Mouse (Mus musculus): ENCODE results near the gene Fndc3a. TPM values are rescaled to one million over a fixed set of nuclear protein-coding genes. Genes with fewer than 3 reads are reported as not detected.
A peak's percentile ranks its signal among the peaks of the same experiment; 100 is the strongest.

Fndc3a gene
- polyA plus RNA-seq, 1 experiment from 2014 or later, result 48.1 TPM

- H3K27ac ChIP-seq, result no peak overlapping the region
- 85% methylated on average over 6 of the region's 6 CpGs for WGBS
- no peak for ATAC-seq
- H3K4me2 ChIP-seq, result no peak overlapping the region
- no peaks in the 10 kb centered on the region for H3K4me1 ChIP-seq
- H3K27me3 ChIP-seq, result no peaks in the 10 kb centered on the region
- H3K36me3 ChIP-seq (ENCODE audit: poor library complexity, severe bottlenecking), result no peaks in the 10 kb centered on the region
- H3K9ac ChIP-seq, result no peak overlapping the region
- no peaks in the 10 kb centered on the region for H3K9me3 ChIP-seq (replicated peaks)
- H3K4me3 ChIP-seq, result no peak overlapping the region
Observed at GRCm38 (mm10) chr14:72518786-72519185, 191.0 kb downstream of the Fndc3a start.

- Histone ChIP-seq H3K27ac (no peak overlapping the region), H3K9ac (no peak overlapping the region), H3K27me3 (no peaks in the 10 kb centered on the region), H3K9me3 (replicated peaks) (no peaks in the 10 kb centered on the region), H3K4me2 (no peak overlapping the region), H3K4me3 (no peak overlapping the region), H3K36me3 (ENCODE audit: poor library complexity, severe bottlenecking) (no peaks in the 10 kb centered on the region), H3K4me1 (no peaks in the 10 kb centered on the region)
- 24% methylated on average over 5 of the region's 5 CpGs for WGBS
- ATAC-seq, result peak; percentile 59; the same call in 1 of the 2 replicates
Observed at GRCm38 (mm10) chr14:72516376-72516775, 193.4 kb downstream of the Fndc3a start.

- Histone ChIP-seq H3K4me1 (peaks cover 10% of the 10 kb centered on the region), H3K27ac (no peak overlapping the region), H3K9me3 (replicated peaks) (no peaks in the 10 kb centered on the region), H3K4me2 (peak overlapping the region; percentile 50), H3K4me3 (peak overlapping the region; percentile 27), H3K27me3 (no peaks in the 10 kb centered on the region), H3K36me3 (ENCODE audit: poor library complexity, severe bottlenecking) (no peaks in the 10 kb centered on the region), H3K9ac (0 out of 2 replicates have a peak overlapping the region, but pooled peaks have one; percentile 52)
- ATAC-seq, result no peak
- 13% methylated on average over 11 of the region's 11 CpGs for WGBS
Observed at GRCm38 (mm10) chr14:72506723-72507420, 202.9 kb downstream of the Fndc3a start.

GRCm38 (mm10) chr14:72506018-72506722, 203.6 kb downstream of the Fndc3a start:
- Histone ChIP-seq H3K27me3 (no peaks in the 10 kb centered on the region), H3K9me3 (replicated peaks) (no peaks in the 10 kb centered on the region), H3K9ac (peak overlapping the region; percentile 52; the same call in 1 of the 2 replicates), H3K4me1 (peaks cover 10% of the 10 kb centered on the region), H3K36me3 (ENCODE audit: poor library complexity, severe bottlenecking) (no peaks in the 10 kb centered on the region), H3K4me3 (peak overlapping the region; percentile 27), H3K4me2 (peak overlapping the region; percentile 50), H3K27ac (no peak overlapping the region)
- peak; percentile 45; the same call in 1 of the 2 replicates for ATAC-seq
- WGBS, result 6% methylated on average over 11 of the region's 12 CpGs

GRCm38 (mm10) chr14:72504985-72505384, 204.8 kb downstream of the Fndc3a start:
- Histone ChIP-seq H3K4me2 (no peak overlapping the region), H3K9me3 (replicated peaks) (no peaks in the 10 kb centered on the region), H3K9ac (no peak overlapping the region), H3K4me3 (no peak overlapping the region), H3K36me3 (ENCODE audit: poor library complexity, severe bottlenecking) (no peaks in the 10 kb centered on the region), H3K27me3 (no peaks in the 10 kb centered on the region), H3K4me1 (peaks cover 10% of the 10 kb centered on the region), H3K27ac (no peak overlapping the region)
- 94% methylated on average over 1 of the region's 1 CpGs for WGBS
- ATAC-seq, result no peak

GRCm38 (mm10) chr14:72503241-72503640, 206.6 kb downstream of the Fndc3a start:
- H3K4me2 ChIP-seq, result no peak overlapping the region
- H3K27ac ChIP-seq, result no peak overlapping the region
- H3K9ac ChIP-seq, result no peak overlapping the region
- no peaks in the 10 kb centered on the region for H3K36me3 ChIP-seq (ENCODE audit: poor library complexity, severe bottlenecking)
- H3K4me3 ChIP-seq, result no peak overlapping the region
- whole genome bisulfite sequencing, result 37% methylated on average over 6 of the region's 6 CpGs
- peaks cover 10% of the 10 kb centered on the region for H3K4me1 ChIP-seq
- no peaks in the 10 kb centered on the region for H3K27me3 ChIP-seq
- no peak for ATAC-seq
- no peaks in the 10 kb centered on the region for H3K9me3 ChIP-seq (replicated peaks)

GRCm38 (mm10) chr14:72493775-72494174, 216.0 kb downstream of the Fndc3a start:
- no peaks in the 10 kb centered on the region for H3K4me1 ChIP-seq
- no peak for ATAC-seq
- no peak overlapping the region for H3K4me2 ChIP-seq
- H3K9me3 ChIP-seq (replicated peaks), result no peaks in the 10 kb centered on the region
- no peak overlapping the region for H3K4me3 ChIP-seq
- 77% methylated on average over 1 of the region's 1 CpGs for WGBS
- H3K27me3 ChIP-seq, result no peaks in the 10 kb centered on the region
- H3K27ac ChIP-seq, result no peak overlapping the region
- no peaks in the 10 kb centered on the region for H3K36me3 ChIP-seq (ENCODE audit: poor library complexity, severe bottlenecking)
- no peak overlapping the region for H3K9ac ChIP-seq

GRCm38 (mm10) chr14:72491738-72492137, 218.1 kb downstream of the Fndc3a start, which contains the start of gene Gm9195:
TSS of gene Gm9195 (minus strand) at chr14:72491838.
- H3K4me1 ChIP-seq, result no peaks in the 10 kb centered on the region
- H3K27me3 ChIP-seq, result no peaks in the 10 kb centered on the region
- no peaks in the 10 kb centered on the region for H3K36me3 ChIP-seq (ENCODE audit: poor library complexity, severe bottlenecking)
- H3K4me3 ChIP-seq, result no peak within 1 kb of the TSS
- no peak within 1 kb of the TSS for H3K4me2 ChIP-seq
- H3K9me3 ChIP-seq (replicated peaks), result no peaks in the 10 kb centered on the region
- WGBS, result 84% methylated on average over 5 of the region's 5 CpGs
- ATAC-seq, result no peak
- H3K27ac ChIP-seq, result no peak within 1 kb of the TSS
- H3K9ac ChIP-seq, result no peak within 1 kb of the TSS

GRCm38 (mm10) chr14:72490367-72490766, 219.4 kb downstream of the Fndc3a start:
- Histone ChIP-seq H3K4me2 (no peak overlapping the region), H3K4me1 (no peaks in the 10 kb centered on the region), H3K9me3 (replicated peaks) (no peaks in the 10 kb centered on the region), H3K36me3 (ENCODE audit: poor library complexity, severe bottlenecking) (no peaks in the 10 kb centered on the region), H3K4me3 (no peak overlapping the region), H3K9ac (no peak overlapping the region), H3K27ac (no peak overlapping the region), H3K27me3 (no peaks in the 10 kb centered on the region)
- ATAC-seq, result no peak
- 89% methylated on average over 3 of the region's 3 CpGs for WGBS

Other genes starting within 250 kb of the Fndc3a start
- not detected in 2 replicates for gene Gm9195, start 218.2 kb downstream of the Fndc3a start, polyA plus RNA-seq (2015; fragmentation: Nextera tagmentation; extraction: Ambion mirVana)

Measured in forebrain, embryonic 13.5 days (tissue).